Mouse (Mus musculus) cerebellum, adult 8-10 months (tissue): ENCODE data around the gene Spg21.

Experiments used
- DNase-seq: peaks from one replicate; pipeline ENCODE4 v3.0.0; 2022

Spg21 gene

GRCm38 (mm10) chr9:65536491-65536890, 75.7 kb downstream of the Spg21 start:
- DNase-seq: no peak
